Comparison of ENCODE assay signal across 35 mouse cellular contexts in the genomic region with DNA sequence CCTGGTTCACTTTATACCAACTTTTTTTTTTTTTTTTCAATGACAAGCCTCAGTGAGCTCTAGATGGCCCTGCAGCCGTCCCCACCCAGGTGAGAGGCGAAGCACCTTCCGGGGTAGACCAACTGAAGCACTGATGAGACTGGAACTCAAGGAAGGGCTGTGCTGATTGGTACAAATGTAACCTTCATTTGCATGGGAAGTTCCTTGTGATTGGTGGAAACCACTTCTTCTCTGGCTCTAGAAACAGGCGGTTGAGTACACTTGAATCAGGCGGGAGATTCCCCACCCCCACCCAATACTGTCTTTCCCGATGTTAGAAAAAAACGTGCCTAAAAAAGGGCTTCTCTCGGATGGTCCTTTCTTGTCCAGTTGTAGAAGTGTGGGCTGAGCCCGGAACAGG. TPM values are rescaled to one million over a fixed set of nuclear protein-coding genes. Genes with fewer than 3 reads are reported as not detected.
DNase-seq lines count a peak whose midpoint lies in the region; ATAC-seq and TF ChIP-seq lines count a peak whose summit lies in the region.
"Had no signal": no experiment of that assay in that cellular context is flagged by ENCODE, and none has a peak within 500 bp of the region (broad histone marks: within the 10 kb centered on the region; RNA-seq: fewer than 3 reads in every experiment).

No protein-coding gene starts in this region.

- TF ChIP-seq CTCF in testis, adult 2 months (IDR thresholded peaks at IDR 0.05; ENCODE audit: control insufficient read depth, insufficient read depth, insufficient replicate concordance, low read depth, low read length) = no peak
- TF ChIP-seq CTCF in cerebellum, adult 2 months (IDR thresholded peaks at IDR 0.05; ENCODE audit: borderline replicate concordance, insufficient read depth, low read depth, low read length) = no peak

- no peaks in the 10 kb centered on the region for H3K9me3 ChIP-seq in stomach, embryonic 15.5 days
- H3K9me3 ChIP-seq: heart, embryonic 13.5 days; hindbrain, embryonic 10.5 days; hindbrain, embryonic 15.5 days; liver, embryonic 12.5 days; midbrain, embryonic 12.5 days had no signal

- DNase-seq in heart, adult 11 months = peak; percentile 41
- no peak for DNase-seq in heart, postnatal 25 days (ENCODE audit: low spot score)
- no peak for DNase-seq in testis, postnatal 10 days (ENCODE audit: low spot score)
- DNase-seq in cerebellum, adult 2 months = no peak
- no peak for DNase-seq in adrenal gland, postnatal 36 days
- no peak for DNase-seq in left cerebral cortex, postnatal 25 days (ENCODE audit: low spot score in 2 of 2)
- DNase-seq: adrenal gland, postnatal 10 days; cerebellum, adult 11 months; cerebellum, postnatal 10 days; gastrocnemius, adult 2 months; gastrocnemius, postnatal 36 days; heart, postnatal 10 days; kidney, adult 11 months; kidney, postnatal 36 days; left cerebral cortex, postnatal 4 days; liver, postnatal 0 days; lung, postnatal 14 days; retina, postnatal 1 day; right cerebral cortex, postnatal 14 days; thymus, adult 2 months; thymus, postnatal 36 days had no signal

- ATAC-seq in stomach, embryonic 15.5 days (ENCODE audit: insufficient read depth, low FRiP score, low read depth) = no peak
- ATAC-seq: forebrain, embryonic 16.5 days; inflammation-experienced regulatory T-cells, adult 6 months; liver, embryonic 12.5 days; liver, postnatal 0 days had no signal

- H3K4me1 ChIP-seq in testis, adult 2 months (ENCODE audit: control insufficient read depth, insufficient read depth, low read length) = peaks cover 27% of the 10 kb centered on the region
- H3K4me1 ChIP-seq in stomach, embryonic 15.5 days = peaks cover 16% of the 10 kb centered on the region
- no peaks in the 10 kb centered on the region for H3K4me1 ChIP-seq in cerebellum, adult 2 months (ENCODE audit: control insufficient read depth, insufficient read depth, low read length)

- no peak overlapping the region for H3K27ac ChIP-seq in testis, adult 2 months (ENCODE audit: control insufficient read depth, insufficient read depth, low read depth, low read length)
- peak overlapping the region; percentile 87 for H3K27ac ChIP-seq in stomach, embryonic 15.5 days
- H3K27ac ChIP-seq in cerebellum, adult 2 months (ENCODE audit: insufficient read depth, low read length) = no peak overlapping the region
- H3K27ac ChIP-seq: gastrocnemius, adult 2 months; heart, embryonic 13.5 days; hindbrain, embryonic 10.5 days; hindbrain, embryonic 15.5 days; layer of hippocampus, adult 2 months; liver, embryonic 12.5 days; midbrain, embryonic 12.5 days had no signal

- H3K36me3 ChIP-seq in testis, adult 2 months (ENCODE audit: control insufficient read depth, insufficient read depth, low read length) = no peaks in the 10 kb centered on the region
- no peaks in the 10 kb centered on the region for H3K36me3 ChIP-seq in stomach, embryonic 15.5 days
- H3K36me3 ChIP-seq: heart, embryonic 13.5 days; hindbrain, embryonic 10.5 days; hindbrain, embryonic 15.5 days; liver, embryonic 12.5 days; midbrain, embryonic 12.5 days had no signal

- 84% methylated on average over 9 of the region's 9 CpGs for WGBS in stomach, embryonic 15.5 days
- WGBS in cerebellum, adult 2 months = 86% methylated on average over 9 of the region's 9 CpGs

- intact Hi-C loops in heart, postnatal 25 days (cut with DNase I) = loop anchor here (5.0 kb wide), 1 partner anchor 98 kb away; no protein-coding TSS in a partner anchor
- intact Hi-C loops in left cerebral cortex, postnatal 25 days (cut with DNase I) = loop anchor here (5.0 kb wide), 1 partner anchor 93 kb away; a partner anchor contains a TSS

- no peak overlapping the region for H3K4me2 ChIP-seq in stomach, embryonic 15.5 days
- H3K4me2 ChIP-seq: heart, embryonic 13.5 days; hindbrain, embryonic 15.5 days; liver, embryonic 12.5 days; midbrain, embryonic 12.5 days had no signal

- H3K4me3 ChIP-seq in testis, adult 2 months (ENCODE audit: control insufficient read depth, low read depth, low read length) = peak overlapping the region; percentile 54
- H3K4me3 ChIP-seq in stomach, embryonic 15.5 days (replicated peaks) = no peak overlapping the region
- H3K4me3 ChIP-seq in cerebellum, adult 2 months (replicated peaks; ENCODE audit: insufficient read depth, low read depth, low read length) = no peak overlapping the region
- H3K4me3 ChIP-seq: erythroblast, embryonic 14.5 days; gastrocnemius, adult 2 months; heart, embryonic 13.5 days; hindbrain, embryonic 10.5 days; hindbrain, embryonic 15.5 days; layer of hippocampus, adult 2 months; liver, embryonic 12.5 days; midbrain, embryonic 12.5 days had no signal

- no peaks in the 10 kb centered on the region for H3K27me3 ChIP-seq in testis, adult 2 months (ENCODE audit: control insufficient read depth, insufficient read depth, low read length)
- 0 out of 2 replicates have a peak, but pooled peaks cover 3% of the 10 kb centered on the region for H3K27me3 ChIP-seq in stomach, embryonic 15.5 days (replicated peaks)
- no peaks in the 10 kb centered on the region for H3K27me3 ChIP-seq in cerebellum, adult 2 months (ENCODE audit: control insufficient read depth, insufficient read depth, low read length)
- H3K27me3 ChIP-seq: hindbrain, embryonic 15.5 days; liver, embryonic 12.5 days had no signal

- H3K9ac ChIP-seq in stomach, embryonic 15.5 days = no peak overlapping the region
- H3K9ac ChIP-seq: heart, embryonic 13.5 days; hindbrain, embryonic 15.5 days; liver, embryonic 12.5 days; liver, postnatal 0 days; midbrain, embryonic 12.5 days had no signal

- TF ChIP-seq POLR2A in testis, adult 2 months (IDR thresholded peaks at IDR 0.05; ENCODE audit: control insufficient read depth, low read depth, low read length) = no peak
- no peak for TF ChIP-seq POLR2A in cerebellum, adult 2 months (IDR thresholded peaks at IDR 0.05; ENCODE audit: borderline replicate concordance, insufficient read depth, low read length)

RNA-seq across cellular contexts. Expression of a gene that starts 55.0 kb away (rescaled TPM):
- total RNA-seq in heart, postnatal 25 days (2021) = not detected
- 1.4 TPM in 2 replicates for polyA plus RNA-seq in testis, adult 2 months (2012; rRNA removed)
- polyA plus RNA-seq in stomach, embryonic 15.5 days (2015; fragmentation: Nextera tagmentation; extraction: Ambion mirVana) = 0.76 and 1.4 TPM in 2 replicates
- 13.0 and 13.3 TPM in 2 replicates for polyA plus RNA-seq in cerebellum, adult 2 months (2012; rRNA removed)
- under 1 TPM; 0.17 to 0.30 TPM for total RNA-seq in adrenal gland, postnatal 36 days (2021)
- 10 to 100 TPM; 47.6 to 50.6 TPM for total RNA-seq in left cerebral cortex, postnatal 25 days (2021)
- total RNA-seq: common myeloid progenitor, adult 5-6 weeks; gastrocnemius, adult 2 months; gastrocnemius, postnatal 36 days; heart, postnatal 10 days; megakaryocyte progenitor cell, adult 5-6 weeks had no signal
- polyA plus RNA-seq: erythroblast, embryonic 14.5 days; inflammation-experienced regulatory T-cells, adult 6 months; liver, postnatal 0 days; small intestine, adult 2 months had no signal

Comparison
In these comparisons a context has a peak if more than half of its experiments do, and no peak if none do; other contexts are left out.
1. RNA of a gene that starts 55.0 kb away (total RNA-seq): 47.6 to 50.6 TPM in left cerebral cortex, postnatal 25 days; 0.17 to 0.30 TPM in adrenal gland, postnatal 36 days and not detected in heart, postnatal 25 days; every median in the first group is over 10 times any median in the second.